Mouse (Mus musculus) intestine, embryonic 15.5 days (tissue): ENCODE data around the gene Prkcd. TPM values are rescaled to one million over a fixed set of nuclear protein-coding genes. Genes with fewer than 3 reads are reported as not detected.
"Not testable (repeated sequence)": the region's sequence is repeated elsewhere in the genome, so short reads cannot be mapped to it uniquely, and the experiment has no call there.

Experiments used
- ATAC-seq: fragments of 200-750 bp; cut with Nextera tagmentation; 2 replicates; pipeline ENCODE4 v1.8.0; 2017; ENCODE audit warnings: moderate TSS enrichment, moderate library complexity
- H3K27ac ChIP-seq: fragments of 300-500 bp; sonication (generic); 2 replicates; pipeline ENCODE4 v1.5.1; 2015; ENCODE audit warnings: mild to moderate bottlenecking, inconsistent platforms
- H3K27me3 ChIP-seq: fragments of 300-500 bp; sonication (generic); replicated peaks from 2 replicates; pipeline ENCODE4 v1.6.1; 2015; ENCODE audit warnings: inconsistent platforms
- H3K36me3 ChIP-seq: fragments of 300-500 bp; sonication (generic); 2 replicates; pipeline ENCODE4 v1.6.1; 2015; ENCODE audit warnings: inconsistent platforms
- H3K4me1 ChIP-seq: fragments of 300-500 bp; sonication (generic); replicated peaks from 2 replicates; pipeline ENCODE4 v1.6.1; 2015; ENCODE audit warnings: inconsistent platforms
- H3K4me2 ChIP-seq: fragments of 300-500 bp; sonication (generic); replicated peaks from 2 replicates; pipeline ENCODE4 v1.6.1; 2015; ENCODE audit warnings: mild to moderate bottlenecking, inconsistent platforms
- H3K4me3 ChIP-seq: fragments of 300-500 bp; sonication (generic); replicated peaks from 2 replicates; pipeline ENCODE4 v1.5.1; 2015; ENCODE audit warnings: inconsistent platforms
- H3K9ac ChIP-seq: fragments of 300-500 bp; sonication (generic); 2 replicates; pipeline ENCODE4 v1.6.1; 2015; ENCODE audit warnings: inconsistent platforms
- H3K9me3 ChIP-seq: fragments of 300-500 bp; sonication (generic); 2 replicates; pipeline ENCODE4 v1.6.1; 2016; ENCODE audit warnings: inconsistent platforms
- WGBS: fragments of 180-500 bp; shearing (Covaris S2); methylation state at CpG from one replicate; pipeline ENCODE4 v1.1.7; 2015; 5-methylcytosine and 5-hydroxymethylcytosine counted together
- polyA plus RNA-seq: library from polyadenylated mRNA; unstranded; fragments of >200 nt; fragmentation: Nextera tagmentation; extraction: Ambion mirVana; gene quantifications from 2 replicates; pipeline ENCODE4 v1.2.1, GENCODE M21; 2015

Gene Prkcd
- polyA plus RNA-seq, 1 experiment from 2014 or later: 57.2 TPM

GRCm38 (mm10) chr14:30579180-30579579, 46.8 kb downstream of the Prkcd start:
- Histone ChIP-seq H3K4me1 (peaks cover 13% of the 10 kb centered on the region), H3K27ac (no peak overlapping the region), H3K4me2 (no peak overlapping the region), H3K27me3 (no peaks in the 10 kb centered on the region), H3K9ac (no peak overlapping the region), H3K36me3 (peaks cover 4% of the 10 kb centered on the region; the same call in 1 of the 2 replicates), H3K9me3 (no peaks in the 10 kb centered on the region), H3K4me3 (no peak overlapping the region)
- ATAC-seq: no peak
- 69% methylated on average over 5 of the region's 5 CpGs for WGBS

GRCm38 (mm10) chr14:30577303-30578062, 48.5 kb downstream of the Prkcd start:
- ATAC-seq: peak; percentile 63
- Histone ChIP-seq H3K4me1 (peaks cover 13% of the 10 kb centered on the region), H3K4me2 (peak overlapping the region; percentile 12; the same call in 1 of the 2 replicates), H3K36me3 (peaks cover 14% of the 10 kb centered on the region)
- not testable (repeated sequence) for H3K27ac ChIP-seq, H3K27me3 ChIP-seq, H3K4me3 ChIP-seq, H3K9me3 ChIP-seq, H3K9ac ChIP-seq
- 18% methylated on average over 10 of the region's 12 CpGs for WGBS

- no peak overlapping the region for H3K4me3 ChIP-seq
- no peaks in the 10 kb centered on the region for H3K27me3 ChIP-seq
- H3K9ac ChIP-seq: no peak overlapping the region
- H3K36me3 ChIP-seq: peaks cover 26% of the 10 kb centered on the region
- H3K4me1 ChIP-seq: peaks cover 13% of the 10 kb centered on the region
- no peak overlapping the region for H3K27ac ChIP-seq
- peak; percentile 44; the same call in 1 of the 2 replicates for ATAC-seq
- H3K4me2 ChIP-seq: no peak overlapping the region
- WGBS: 36% methylated on average over 5 of the region's 5 CpGs
- H3K9me3 ChIP-seq: no peaks in the 10 kb centered on the region
Measured at GRCm38 (mm10) chr14:30576260-30576659, 49.8 kb downstream of the Prkcd start.

- WGBS: 64% methylated on average over 7 of the region's 7 CpGs
- Histone ChIP-seq H3K4me2 (no peak overlapping the region), H3K27me3 (no peaks in the 10 kb centered on the region), H3K27ac (no peak overlapping the region), H3K36me3 (peaks cover 31% of the 10 kb centered on the region), H3K9me3 (no peaks in the 10 kb centered on the region), H3K4me1 (peaks cover 13% of the 10 kb centered on the region), H3K9ac (0 out of 2 replicates have a peak overlapping the region, but pooled peaks have one; percentile 26), H3K4me3 (no peak overlapping the region)
- ATAC-seq: 0 out of 2 replicates have a peak, but pooled peaks have one; percentile 9
Measured at GRCm38 (mm10) chr14:30575791-30576190, 50.2 kb downstream of the Prkcd start.

GRCm38 (mm10) chr14:30573983-30574584, 51.9 kb downstream of the Prkcd start:
- no peak overlapping the region for H3K4me3 ChIP-seq
- ATAC-seq: peak; percentile 48; the same call in 1 of the 2 replicates
- WGBS: 66% methylated on average over 6 of the region's 6 CpGs
- no peak overlapping the region for H3K4me2 ChIP-seq
- H3K9me3 ChIP-seq: no peaks in the 10 kb centered on the region
- H3K27ac ChIP-seq: no peak overlapping the region
- no peak overlapping the region for H3K9ac ChIP-seq
- H3K27me3 ChIP-seq: no peaks in the 10 kb centered on the region
- peaks cover 46% of the 10 kb centered on the region for H3K36me3 ChIP-seq
- peaks cover 9% of the 10 kb centered on the region for H3K4me1 ChIP-seq

- Histone ChIP-seq H3K9me3 (no peaks in the 10 kb centered on the region), H3K27me3 (no peaks in the 10 kb centered on the region), H3K9ac (no peak overlapping the region), H3K4me3 (no peak overlapping the region), H3K4me2 (no peak overlapping the region), H3K4me1 (peaks cover 9% of the 10 kb centered on the region), H3K36me3 (peaks cover 55% of the 10 kb centered on the region), H3K27ac (no peak overlapping the region)
- ATAC-seq: no peak
- 67% methylated on average over 8 of the region's 8 CpGs for WGBS
Measured at GRCm38 (mm10) chr14:30573235-30573634, 52.8 kb downstream of the Prkcd start.

- 89% methylated on average over 10 of the region's 10 CpGs for WGBS
- no peaks in the 10 kb centered on the region for H3K27me3 ChIP-seq
- no peak overlapping the region for H3K27ac ChIP-seq
- no peak overlapping the region for H3K4me3 ChIP-seq
- H3K9me3 ChIP-seq: no peaks in the 10 kb centered on the region
- H3K9ac ChIP-seq: no peak overlapping the region
- peaks cover 9% of the 10 kb centered on the region for H3K4me1 ChIP-seq
- no peak for ATAC-seq
- peaks cover 60% of the 10 kb centered on the region for H3K36me3 ChIP-seq
- H3K4me2 ChIP-seq: no peak overlapping the region
Measured at GRCm38 (mm10) chr14:30572253-30572652, 53.8 kb downstream of the Prkcd start.

GRCm38 (mm10) chr14:30570303-30570702, 55.7 kb downstream of the Prkcd start:
- Histone ChIP-seq H3K27me3 (no peaks in the 10 kb centered on the region), H3K27ac (no peak overlapping the region)

GRCm38 (mm10) chr14:30568016-30568415, 58.0 kb downstream of the Prkcd start:
- peaks cover 75% of the 10 kb centered on the region for H3K36me3 ChIP-seq
- no peak overlapping the region for H3K27ac ChIP-seq
- WGBS: 85% methylated on average over 9 of the region's 9 CpGs
- no peaks in the 10 kb centered on the region for H3K4me1 ChIP-seq
- ATAC-seq: no peak
- H3K27me3 ChIP-seq: no peaks in the 10 kb centered on the region
- H3K9me3 ChIP-seq: no peaks in the 10 kb centered on the region
- H3K4me2 ChIP-seq: no peak overlapping the region
- H3K4me3 ChIP-seq: no peak overlapping the region
- no peak overlapping the region for H3K9ac ChIP-seq

More at GRCm38 (mm10) chr14:30570303-30570702, 55.7 kb downstream of the Prkcd start:
- Histone ChIP-seq H3K4me1 (no peaks in the 10 kb centered on the region), H3K9me3 (no peaks in the 10 kb centered on the region), H3K9ac (no peak overlapping the region), H3K4me3 (no peak overlapping the region), H3K4me2 (no peak overlapping the region), H3K36me3 (peaks cover 79% of the 10 kb centered on the region)
- 83% methylated on average over 9 of the region's 9 CpGs for WGBS
- no peak for ATAC-seq

- no peak overlapping the region for H3K4me3 ChIP-seq
- H3K4me2 ChIP-seq: no peak overlapping the region
- ATAC-seq: no peak
- 87% methylated on average over 6 of the region's 6 CpGs for WGBS
- H3K27me3 ChIP-seq: no peaks in the 10 kb centered on the region
- no peak overlapping the region for H3K27ac ChIP-seq
- peaks cover 60% of the 10 kb centered on the region for H3K36me3 ChIP-seq
- H3K9me3 ChIP-seq: no peaks in the 10 kb centered on the region
- no peaks in the 10 kb centered on the region for H3K4me1 ChIP-seq
- no peak overlapping the region for H3K9ac ChIP-seq
Measured at GRCm38 (mm10) chr14:30566317-30566716, 59.7 kb downstream of the Prkcd start.

- ATAC-seq: no peak
- Histone ChIP-seq H3K4me1 (no peaks in the 10 kb centered on the region), H3K27me3 (no peaks in the 10 kb centered on the region), H3K36me3 (peaks cover 61% of the 10 kb centered on the region), H3K4me3 (no peak overlapping the region), H3K9ac (no peak overlapping the region), H3K4me2 (no peak overlapping the region), H3K9me3 (no peaks in the 10 kb centered on the region), H3K27ac (no peak overlapping the region)
- WGBS: 95% methylated on average over 2 of the region's 2 CpGs
Measured at GRCm38 (mm10) chr14:30564451-30564850, 61.6 kb downstream of the Prkcd start.

- peaks cover 8% of the 10 kb centered on the region; the same call in 1 of the 2 replicates for H3K4me1 ChIP-seq
- ATAC-seq: no peak
- H3K27me3 ChIP-seq: no peaks in the 10 kb centered on the region
- no peak overlapping the region for H3K9ac ChIP-seq
- H3K36me3 ChIP-seq: peaks cover 57% of the 10 kb centered on the region
- no peaks in the 10 kb centered on the region for H3K9me3 ChIP-seq
- H3K27ac ChIP-seq: no peak overlapping the region
- H3K4me2 ChIP-seq: no peak overlapping the region
- no peak overlapping the region for H3K4me3 ChIP-seq
Measured at GRCm38 (mm10) chr14:30562343-30562742, 63.7 kb downstream of the Prkcd start.
